Mouse (Mus musculus) liver, adult 2 months (tissue): ENCODE results near the gene Pigk. TPM values are rescaled to one million over a fixed set of nuclear protein-coding genes. Genes with fewer than 3 reads are reported as not detected.

Experiments used
- DNase-seq: peaks from one replicate; pipeline ENCODE4 v3.0.0-alpha.2; 2011; ENCODE audit warnings: low read depth, low spot score; ENCODE audit errors: extremely low read depth
- H3K27ac ChIP-seq: fragments of 200-500 bp; replicated peaks from 2 replicates; pipeline ENCODE4 v1.5.1; 2012; ENCODE audit warnings: low read depth, mild to moderate bottlenecking, control low read depth, inconsistent platforms, low read length; ENCODE audit not compliant: insufficient read depth
- H3K27me3 ChIP-seq: fragments of 200-500 bp; 2 replicates; pipeline ENCODE4 v1.6.1; 2012; ENCODE audit warnings: mild to moderate bottlenecking, moderate library complexity, low read length, inconsistent platforms; ENCODE audit not compliant: control insufficient read depth, insufficient read depth
- H3K36me3 ChIP-seq: fragments of 200-500 bp; 2 replicates; pipeline ENCODE4 v1.6.1; 2012; ENCODE audit warnings: low read length, inconsistent platforms; ENCODE audit not compliant: control insufficient read depth, insufficient read depth
- H3K4me1 ChIP-seq: fragments of 200-500 bp; 2 replicates; pipeline ENCODE4 v1.6.1; 2011; ENCODE audit warnings: low read length; ENCODE audit not compliant: control insufficient read depth, insufficient read depth
- H3K4me3 ChIP-seq: fragments of 200-500 bp; 2 replicates; pipeline ENCODE4 v1.5.1; 2011; ENCODE audit warnings: low read depth, mild to moderate bottlenecking, control low read depth, low read length, moderate library complexity; ENCODE audit not compliant: insufficient read depth
- H3K79me2 ChIP-seq: fragments of 200-500 bp; 2 replicates; pipeline ENCODE4 v1.6.1; 2012; ENCODE audit warnings: inconsistent platforms, mild to moderate bottlenecking, low read length, moderate library complexity; ENCODE audit not compliant: control insufficient read depth, insufficient read depth
- H3K9ac ChIP-seq: fragments of 200-500 bp; 2 replicates; pipeline ENCODE4 v1.6.1; 2012; ENCODE audit warnings: low read depth, mild to moderate bottlenecking, control low read depth, inconsistent platforms, low read length
- CTCF ChIP-seq: fragments of 200-500 bp; IDR thresholded peaks from 2 replicates; pipeline ENCODE4 v1.5.1; 2011; ENCODE audit warnings: low read depth, low read length, control low read depth
- POLR2A ChIP-seq: fragments of 200-500 bp; IDR thresholded peaks from 2 replicates; pipeline ENCODE4 v1.6.1; 2011; ENCODE audit warnings: low read length, control low read depth; ENCODE audit not compliant: insufficient read depth; ENCODE audit errors: extremely low read depth
- WGBS: fragments of 180-500 bp; shearing (Covaris S2); methylation state at CpG from one replicate; pipeline ENCODE4 v1.1.7; 2018; 5-methylcytosine and 5-hydroxymethylcytosine counted together
- polyA plus RNA-seq: library from polyadenylated mRNA; depleted of rRNA; stranded (reverse); fragments of >200 nt; gene quantifications from 2 replicates; pipeline ENCODE4 v1.2.3, GENCODE M21; 2012
- total RNA-seq: library from RNA; depleted of rRNA; stranded (reverse); fragments of >200 nt; gene quantifications from 2 replicates; pipeline ENCODE4 v1.2.3, GENCODE M21; 2014

Gene Pigk
- total and polyA plus RNA-seq, 2 experiments = 14.1 to 27.1 TPM

DNA sequence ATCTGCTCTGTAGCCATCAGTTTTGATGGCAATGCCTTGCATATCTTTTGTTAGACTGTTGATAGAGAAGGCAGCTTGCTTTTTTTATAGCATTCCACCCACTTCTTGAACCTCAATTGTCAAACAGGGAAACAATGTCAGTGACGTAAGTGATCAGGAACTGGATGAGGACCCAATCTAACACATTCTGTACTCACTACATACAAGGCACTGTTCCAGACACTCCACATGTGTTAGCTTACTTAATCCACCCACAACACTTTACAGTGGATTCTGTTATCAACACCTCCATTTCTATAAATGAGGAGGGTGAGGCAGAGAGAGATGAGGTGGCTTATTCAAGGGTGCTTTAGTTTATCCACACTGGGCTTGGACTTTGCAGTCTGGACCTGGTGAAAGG lies 124.0 kb downstream of the Pigk start:
- H3K79me2 ChIP-seq = no peaks in the 10 kb centered on the region
- no peaks in the 10 kb centered on the region for H3K4me1 ChIP-seq
- H3K27me3 ChIP-seq = no peaks in the 10 kb centered on the region
- no peak overlapping the region for H3K4me3 ChIP-seq
- DNase-seq = no peak
- TF ChIP-seq POLR2A (no peak), CTCF (no peak)
- no peak overlapping the region for H3K9ac ChIP-seq
- H3K36me3 ChIP-seq = no peaks in the 10 kb centered on the region
- H3K27ac ChIP-seq = no peak overlapping the region
- WGBS = 91% methylated on average over 1 of the region's 1 CpGs

GRCm38 (mm10) chr3:152841264-152841663 lies 127.4 kb downstream of the Pigk start:
- no peak for TF ChIP-seq POLR2A
- no peak for TF ChIP-seq CTCF
- Histone ChIP-seq H3K79me2 (no peaks in the 10 kb centered on the region), H3K36me3 (no peaks in the 10 kb centered on the region), H3K4me3 (no peak overlapping the region), H3K27ac (no peak overlapping the region), H3K9ac (no peak overlapping the region), H3K4me1 (no peaks in the 10 kb centered on the region), H3K27me3 (no peaks in the 10 kb centered on the region)
- no peak for DNase-seq
- WGBS = 92% methylated on average over 6 of the region's 6 CpGs

- Histone ChIP-seq H3K36me3 (no peaks in the 10 kb centered on the region), H3K27me3 (no peaks in the 10 kb centered on the region), H3K4me3 (no peak overlapping the region), H3K27ac (no peak overlapping the region), H3K79me2 (no peaks in the 10 kb centered on the region), H3K4me1 (no peaks in the 10 kb centered on the region), H3K9ac (no peak overlapping the region)
- 90% methylated on average over 3 of the region's 3 CpGs for WGBS
- DNase-seq = no peak
- TF ChIP-seq CTCF = no peak
- no peak for TF ChIP-seq POLR2A
Measured at GRCm38 (mm10) chr3:152842648-152843047, 128.7 kb downstream of the Pigk start.

- Histone ChIP-seq H3K4me3 (no peak overlapping the region), H3K79me2 (no peaks in the 10 kb centered on the region), H3K4me1 (no peaks in the 10 kb centered on the region), H3K36me3 (no peaks in the 10 kb centered on the region), H3K27ac (no peak overlapping the region), H3K9ac (no peak overlapping the region), H3K27me3 (no peaks in the 10 kb centered on the region)
- no peak for DNase-seq
- TF ChIP-seq CTCF (no peak), POLR2A (no peak)
Measured at GRCm38 (mm10) chr3:152843925-152844324, 130.0 kb downstream of the Pigk start.

DNA sequence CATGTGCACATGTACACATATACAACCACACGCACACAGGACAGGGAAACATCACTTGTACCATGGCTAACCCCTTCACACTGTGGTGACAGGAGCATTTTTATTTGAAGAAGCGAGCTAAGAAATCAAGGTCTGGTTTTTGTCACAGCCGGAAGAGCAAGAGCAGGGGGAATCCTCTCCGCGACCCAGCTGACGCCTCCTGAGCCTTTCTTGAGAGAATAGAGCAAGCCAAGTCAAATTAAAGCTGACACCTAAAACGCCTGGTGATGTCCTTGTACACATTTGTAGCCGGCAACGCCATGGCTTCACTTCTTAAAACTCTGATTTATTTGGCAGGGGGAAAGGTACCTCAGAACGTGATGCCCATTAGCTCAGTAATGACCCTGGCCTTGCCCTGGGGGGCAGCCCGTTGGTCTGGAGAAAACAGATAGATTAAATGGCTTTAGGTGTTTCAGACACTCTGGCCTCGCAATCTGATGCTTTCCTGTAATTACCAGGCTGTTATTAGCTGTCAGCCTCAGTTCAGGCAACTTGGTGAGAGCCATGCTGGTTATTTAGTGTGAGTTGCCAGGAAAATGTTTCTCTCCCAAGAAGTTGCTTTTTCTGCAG lies 141.2 kb downstream of the Pigk start:
- Histone ChIP-seq H3K36me3 (no peaks in the 10 kb centered on the region), H3K27me3 (no peaks in the 10 kb centered on the region), H3K79me2 (no peaks in the 10 kb centered on the region), H3K27ac (no peak overlapping the region), H3K4me3 (no peak overlapping the region), H3K4me1 (no peaks in the 10 kb centered on the region), H3K9ac (no peak overlapping the region)
- TF ChIP-seq CTCF = no peak
- WGBS = 79% methylated on average over 12 of the region's 12 CpGs
- DNase-seq = no peak

DNA sequence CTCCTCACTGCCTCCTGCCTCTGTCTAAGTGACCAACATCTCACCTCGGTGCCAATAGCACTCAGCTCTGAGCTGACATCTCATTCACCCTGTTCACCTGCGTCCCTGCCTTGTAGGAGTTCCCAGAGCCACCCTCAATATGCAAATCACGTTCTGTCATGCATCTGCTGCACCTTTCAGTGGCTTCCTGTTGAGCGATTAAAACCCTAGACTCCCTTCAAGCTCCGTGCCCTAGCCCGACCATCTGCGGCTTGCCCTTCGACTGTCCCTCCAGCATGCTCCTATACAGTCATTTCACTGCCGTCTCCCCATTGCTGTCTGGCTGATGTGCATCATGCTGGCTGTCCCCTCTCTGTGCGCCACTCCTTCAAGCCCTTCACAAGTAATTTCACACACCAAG lies 142.2 kb downstream of the Pigk start:
- no peak for TF ChIP-seq POLR2A
- no peak for TF ChIP-seq CTCF
- no peak for DNase-seq
- Histone ChIP-seq H3K4me3 (no peak overlapping the region), H3K9ac (no peak overlapping the region), H3K27ac (no peak overlapping the region), H3K27me3 (no peaks in the 10 kb centered on the region), H3K79me2 (no peaks in the 10 kb centered on the region), H3K36me3 (no peaks in the 10 kb centered on the region), H3K4me1 (no peaks in the 10 kb centered on the region)
- WGBS = 70% methylated on average over 10 of the region's 10 CpGs
